Mouse (Mus musculus) heart, embryonic 16.5 days (tissue): ENCODE measurements around the gene Mapk8ip1. TPM values are rescaled to one million over a fixed set of nuclear protein-coding genes. Genes with fewer than 3 reads are reported as not detected.

Experiments
- ATAC-seq: fragments of 200-750 bp; cut with Nextera tagmentation; replicated peaks from 2 replicates; pipeline ENCODE4 v1.8.0; 2017; ENCODE audit warnings: moderate number of reproducible peaks; ENCODE audit not compliant: insufficient read depth, low FRiP score; ENCODE audit errors: extremely low read depth
- H3K27ac ChIP-seq: fragments of 300-500 bp; sonication (generic); 2 replicates; pipeline ENCODE4 v1.5.1; 2014; ENCODE audit warnings: mild to moderate bottlenecking, low read length, control low read depth, moderate library complexity
- H3K27me3 ChIP-seq: fragments of 300-500 bp; sonication (generic); 2 replicates; pipeline ENCODE4 v1.6.1; 2014; ENCODE audit warnings: low read length, mixed read lengths; ENCODE audit not compliant: control insufficient read depth, insufficient read depth
- H3K36me3 ChIP-seq: fragments of 300-500 bp; sonication (generic); 2 replicates; pipeline ENCODE4 v1.6.1; 2014; ENCODE audit not compliant: control insufficient read depth, insufficient read depth
- H3K4me1 ChIP-seq: fragments of 300-500 bp; sonication (generic); 2 replicates; pipeline ENCODE4 v1.6.1; 2014; ENCODE audit warnings: low read length, mixed read lengths; ENCODE audit not compliant: control insufficient read depth, insufficient read depth
- H3K4me2 ChIP-seq: fragments of 300-500 bp; sonication (generic); 2 replicates; pipeline ENCODE4 v1.6.1; 2014; ENCODE audit warnings: low read depth, mild to moderate bottlenecking, control low read depth, low read length
- H3K4me3 ChIP-seq: fragments of 300-500 bp; sonication (generic); 2 replicates; pipeline ENCODE4 v1.5.1; 2014; ENCODE audit warnings: mild to moderate bottlenecking, control low read depth, low read length
- H3K9ac ChIP-seq: fragments of 300-500 bp; sonication (generic); 2 replicates; pipeline ENCODE4 v1.6.1; 2014; ENCODE audit warnings: low read length, control low read depth
- H3K9me3 ChIP-seq: fragments of 300-500 bp; sonication (generic); replicated peaks from 2 replicates; pipeline ENCODE4 v1.6.1; 2016; ENCODE audit warnings: low read length; ENCODE audit not compliant: control insufficient read depth
- WGBS: fragments of 180-500 bp; shearing (Covaris S2); extraction: QIAGEN DNeasy Blood & Tissue Kit; methylation state at CpG from one replicate; pipeline ENCODE4 v1.1.7; 2014; 5-methylcytosine and 5-hydroxymethylcytosine counted together
- polyA plus RNA-seq: library from polyadenylated mRNA; unstranded; fragments of >200 nt; fragmentation: Nextera tagmentation; extraction: Ambion mirVana; gene quantifications from 2 replicates; pipeline ENCODE4 v1.2.1, GENCODE M21; 2015

Gene Mapk8ip1
- 5.7 TPM in 2 replicates for polyA plus RNA-seq

GRCm38 (mm10) chr2:92401091-92401561 is at the start of gene Mapk8ip1:
Gene Mapk8ip1 (minus strand): TSS chr2:92401263.
- Histone ChIP-seq H3K27ac (no peak within 1 kb of the TSS), H3K9ac (peak within 1 kb of the TSS; percentile 71), H3K27me3 (0 out of 2 replicates have a peak, but pooled peaks cover 2% of the 10 kb centered on the region), H3K9me3 (no peaks in the 10 kb centered on the region), H3K4me1 (0 out of 2 replicates have a peak, but pooled peaks cover 2% of the 10 kb centered on the region), H3K4me3 (peak within 1 kb of the TSS; percentile 63), H3K36me3 (peaks cover 12% of the 10 kb centered on the region), H3K4me2 (peak within 1 kb of the TSS; percentile 94)
- 2% methylated on average over 30 of the region's 59 CpGs for WGBS
- peak; percentile 77 for ATAC-seq

- Histone ChIP-seq H3K9me3 (no peaks in the 10 kb centered on the region), H3K27ac (no peak overlapping the region), H3K4me3 (no peak overlapping the region), H3K4me1 (0 out of 2 replicates have a peak, but pooled peaks cover 3% of the 10 kb centered on the region), H3K9ac (no peak overlapping the region), H3K27me3 (no peaks in the 10 kb centered on the region), H3K4me2 (no peak overlapping the region), H3K36me3 (no peaks in the 10 kb centered on the region)
- WGBS, result 71% methylated on average over 7 of the region's 7 CpGs
- ATAC-seq, result no peak
These were observed 46.2 kb upstream of the Mapk8ip1 start for GRCm38 (mm10) chr2:92447121-92447740.

DNA sequence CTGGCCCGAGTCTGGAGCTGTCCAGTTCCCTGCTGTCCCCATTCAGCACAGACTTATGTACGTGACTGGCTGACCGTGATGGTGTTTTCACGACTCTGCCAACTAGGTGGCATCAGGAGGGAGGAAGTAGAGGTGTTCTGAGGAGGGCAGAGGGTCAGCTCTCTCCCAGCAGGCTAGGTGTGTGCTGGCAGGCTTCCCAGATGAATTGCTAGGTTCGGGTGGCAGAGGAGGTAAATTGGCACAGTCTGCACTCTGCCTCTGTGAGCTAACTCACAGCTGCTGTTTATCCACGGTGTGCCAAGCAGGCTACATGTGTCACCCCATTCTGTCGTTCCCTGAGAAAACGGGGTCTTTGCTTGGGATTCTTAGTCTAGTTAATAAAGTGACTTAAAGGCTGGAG is 45.6 kb upstream of the Mapk8ip1 start:
- Histone ChIP-seq H3K4me1 (0 out of 2 replicates have a peak, but pooled peaks cover 3% of the 10 kb centered on the region), H3K9ac (no peak overlapping the region), H3K27me3 (no peaks in the 10 kb centered on the region), H3K27ac (no peak overlapping the region), H3K9me3 (no peaks in the 10 kb centered on the region), H3K36me3 (no peaks in the 10 kb centered on the region), H3K4me2 (no peak overlapping the region), H3K4me3 (no peak overlapping the region)
- WGBS, result 72% methylated on average over 8 of the region's 8 CpGs
- no peak for ATAC-seq

- H3K9me3 ChIP-seq, result no peaks in the 10 kb centered on the region
- no peak overlapping the region for H3K4me3 ChIP-seq
- no peak overlapping the region for H3K4me2 ChIP-seq
- no peak overlapping the region for H3K9ac ChIP-seq
- no peak for ATAC-seq
- no peak overlapping the region for H3K27ac ChIP-seq
- H3K4me1 ChIP-seq, result 0 out of 2 replicates have a peak, but pooled peaks cover 3% of the 10 kb centered on the region
- 56% methylated on average over 9 of the region's 9 CpGs for WGBS
- H3K36me3 ChIP-seq, result no peaks in the 10 kb centered on the region
- H3K27me3 ChIP-seq, result no peaks in the 10 kb centered on the region
These were observed 44.8 kb upstream of the Mapk8ip1 start for GRCm38 (mm10) chr2:92445890-92446289.

GRCm38 (mm10) chr2:92444376-92444775 is 43.3 kb upstream of the Mapk8ip1 start:
- no peaks in the 10 kb centered on the region for H3K27me3 ChIP-seq
- no peaks in the 10 kb centered on the region for H3K9me3 ChIP-seq
- 24% methylated on average over 4 of the region's 4 CpGs for WGBS
- 0 out of 2 replicates have a peak, but pooled peaks cover 3% of the 10 kb centered on the region for H3K4me1 ChIP-seq
- no peaks in the 10 kb centered on the region for H3K36me3 ChIP-seq
- no peak overlapping the region for H3K27ac ChIP-seq
- no peak for ATAC-seq
- H3K4me3 ChIP-seq, result no peak overlapping the region
- H3K4me2 ChIP-seq, result no peak overlapping the region
- no peak overlapping the region for H3K9ac ChIP-seq

DNA sequence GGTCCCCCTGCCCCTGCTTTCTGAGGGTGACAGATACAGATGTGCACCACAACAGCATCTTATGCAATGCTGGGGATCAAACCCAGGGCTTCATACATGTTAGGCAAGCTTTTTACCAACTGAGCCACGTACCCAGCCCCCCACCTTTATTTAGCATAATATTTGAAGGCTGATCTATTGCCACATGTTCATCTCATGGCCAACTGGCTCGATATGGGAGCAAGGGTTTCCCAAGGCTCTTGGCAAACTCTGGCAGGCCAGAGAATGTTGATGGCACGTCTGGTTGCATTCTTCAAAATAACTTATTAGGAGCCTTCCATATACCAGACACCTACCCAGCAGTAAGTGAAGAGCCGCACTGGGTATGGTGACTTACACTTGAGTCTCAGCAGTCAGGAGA is 42.2 kb upstream of the Mapk8ip1 start:
- WGBS, result 73% methylated on average over 4 of the region's 4 CpGs
- no peak overlapping the region for H3K9ac ChIP-seq
- 0 out of 2 replicates have a peak, but pooled peaks cover 3% of the 10 kb centered on the region for H3K4me1 ChIP-seq
- no peaks in the 10 kb centered on the region for H3K27me3 ChIP-seq
- H3K4me2 ChIP-seq, result no peak overlapping the region
- no peaks in the 10 kb centered on the region for H3K9me3 ChIP-seq
- H3K27ac ChIP-seq, result no peak overlapping the region
- no peaks in the 10 kb centered on the region for H3K36me3 ChIP-seq
- no peak for ATAC-seq
- no peak overlapping the region for H3K4me3 ChIP-seq

GRCm38 (mm10) chr2:92442419-92443001 is 41.4 kb upstream of the Mapk8ip1 start:
- ATAC-seq, result 0 out of 2 replicates have a peak, but pooled peaks have one; percentile 24
- H3K9me3 ChIP-seq, result no peaks in the 10 kb centered on the region
- H3K36me3 ChIP-seq, result no peaks in the 10 kb centered on the region
- WGBS, result 42% methylated on average over 12 of the region's 12 CpGs
- H3K27ac ChIP-seq, result no peak overlapping the region
- no peak overlapping the region for H3K4me2 ChIP-seq
- no peak overlapping the region for H3K9ac ChIP-seq
- H3K4me1 ChIP-seq, result 0 out of 2 replicates have a peak, but pooled peaks cover 3% of the 10 kb centered on the region
- H3K4me3 ChIP-seq, result no peak overlapping the region
- H3K27me3 ChIP-seq, result no peaks in the 10 kb centered on the region

- H3K4me2 ChIP-seq, result no peak overlapping the region
- H3K27ac ChIP-seq, result no peak overlapping the region
- H3K4me3 ChIP-seq, result no peak overlapping the region
- H3K9ac ChIP-seq, result no peak overlapping the region
- no peak for ATAC-seq
- 0 out of 2 replicates have a peak, but pooled peaks cover 3% of the 10 kb centered on the region for H3K4me1 ChIP-seq
- 66% methylated on average over 6 of the region's 6 CpGs for WGBS
- H3K9me3 ChIP-seq, result no peaks in the 10 kb centered on the region
- H3K27me3 ChIP-seq, result no peaks in the 10 kb centered on the region
- H3K36me3 ChIP-seq, result no peaks in the 10 kb centered on the region
These were observed 39.4 kb upstream of the Mapk8ip1 start for GRCm38 (mm10) chr2:92440432-92440831.

- 0 out of 2 replicates have a peak, but pooled peaks cover 6% of the 10 kb centered on the region for H3K4me1 ChIP-seq
- no peak overlapping the region for H3K4me2 ChIP-seq
- H3K9ac ChIP-seq, result no peak overlapping the region
- H3K27me3 ChIP-seq, result no peaks in the 10 kb centered on the region
- ATAC-seq, result no peak
- no peak overlapping the region for H3K4me3 ChIP-seq
- WGBS, result 36% methylated on average over 3 of the region's 3 CpGs
- H3K36me3 ChIP-seq, result no peaks in the 10 kb centered on the region
- H3K9me3 ChIP-seq, result no peaks in the 10 kb centered on the region
- H3K27ac ChIP-seq, result no peak overlapping the region
These were observed 37.5 kb upstream of the Mapk8ip1 start for GRCm38 (mm10) chr2:92438567-92438966.
